Mouse (Mus musculus) embryonic facial prominence, embryonic 15.5 days (tissue): Measurements from ENCODE around the gene Gfm2. TPM values are rescaled to one million over a fixed set of nuclear protein-coding genes. Genes with fewer than 3 reads are reported as not detected.

ENCODE experiments used
- ATAC-seq: fragments of 200-750 bp; cut with Nextera tagmentation; 2 replicates; pipeline ENCODE4 v1.8.0; 2017; ENCODE audit warnings: low read depth, moderate TSS enrichment; ENCODE audit not compliant: insufficient number of reproducible peaks, low FRiP score, low TSS enrichment
- H3K27ac ChIP-seq: fragments of 300-500 bp; sonication (generic); replicated peaks from 2 replicates; pipeline ENCODE4 v1.5.1; 2015; ENCODE audit warnings: mild to moderate bottlenecking, inconsistent platforms
- H3K27me3 ChIP-seq: fragments of 300-500 bp; sonication (generic); 2 replicates; pipeline ENCODE4 v1.6.1; 2015; ENCODE audit warnings: inconsistent platforms
- H3K36me3 ChIP-seq: fragments of 300-500 bp; sonication (generic); 2 replicates; pipeline ENCODE4 v1.6.1; 2015; ENCODE audit warnings: mild to moderate bottlenecking, inconsistent platforms
- H3K4me1 ChIP-seq: fragments of 300-500 bp; sonication (generic); 2 replicates; pipeline ENCODE4 v1.6.1; 2015; ENCODE audit warnings: inconsistent platforms
- H3K4me2 ChIP-seq: fragments of 300-500 bp; sonication (generic); replicated peaks from 2 replicates; pipeline ENCODE4 v1.6.1; 2015; ENCODE audit warnings: mild to moderate bottlenecking, inconsistent platforms
- H3K4me3 ChIP-seq: fragments of 300-500 bp; sonication (generic); replicated peaks from 2 replicates; pipeline ENCODE4 v1.5.1; 2015; ENCODE audit warnings: mild to moderate bottlenecking, inconsistent platforms
- H3K9ac ChIP-seq: fragments of 300-500 bp; sonication (generic); 2 replicates; pipeline ENCODE4 v1.6.1; 2015; ENCODE audit warnings: inconsistent platforms
- H3K9me3 ChIP-seq: fragments of 300-500 bp; sonication (generic); replicated peaks from 2 replicates; pipeline ENCODE4 v1.6.1; 2016; ENCODE audit warnings: inconsistent platforms
- WGBS: fragments of 180-500 bp; shearing (Covaris S2); methylation state at CpG from one replicate; pipeline ENCODE4 v1.1.7; 2015; 5-methylcytosine and 5-hydroxymethylcytosine counted together
- polyA plus RNA-seq: library from polyadenylated mRNA; unstranded; fragments of >200 nt; fragmentation: Nextera tagmentation; extraction: Ambion mirVana; gene quantifications from 2 replicates; pipeline ENCODE4 v1.2.1, GENCODE M21; 2015

Gfm2 gene
- polyA plus RNA-seq, 1 experiment from 2014 or later, result 26.2 TPM

GRCm38 (mm10) chr13:97208112-97208478, 70.4 kb downstream of the Gfm2 start:
- Histone ChIP-seq H3K4me1 (peaks cover 6% of the 10 kb centered on the region; the same call in 1 of the 2 replicates), H3K4me3 (no peak overlapping the region), H3K36me3 (no peaks in the 10 kb centered on the region), H3K4me2 (no peak overlapping the region), H3K27ac (no peak overlapping the region), H3K9me3 (no peaks in the 10 kb centered on the region), H3K9ac (no peak overlapping the region), H3K27me3 (no peaks in the 10 kb centered on the region)
- 46% methylated on average over 7 of the region's 7 CpGs for WGBS
- ATAC-seq, result no peak

- ATAC-seq, result no peak
- whole genome bisulfite sequencing, result 81% methylated on average over 3 of the region's 3 CpGs
- no peaks in the 10 kb centered on the region for H3K36me3 ChIP-seq
- no peak overlapping the region for H3K27ac ChIP-seq
- no peaks in the 10 kb centered on the region for H3K27me3 ChIP-seq
- H3K4me2 ChIP-seq, result no peak overlapping the region
- H3K4me3 ChIP-seq, result no peak overlapping the region
- H3K9me3 ChIP-seq, result no peaks in the 10 kb centered on the region
- no peak overlapping the region for H3K9ac ChIP-seq
- peaks cover 6% of the 10 kb centered on the region; the same call in 1 of the 2 replicates for H3K4me1 ChIP-seq
These were observed 70.8 kb downstream of the Gfm2 start for GRCm38 (mm10) chr13:97208500-97209010.

GRCm38 (mm10) chr13:97214583-97215268, 77.0 kb downstream of the Gfm2 start:
- Histone ChIP-seq H3K36me3 (no peaks in the 10 kb centered on the region), H3K27me3 (no peaks in the 10 kb centered on the region), H3K4me2 (no peak overlapping the region), H3K9me3 (no peaks in the 10 kb centered on the region), H3K27ac (no peak overlapping the region), H3K4me1 (no peaks in the 10 kb centered on the region), H3K4me3 (no peak overlapping the region), H3K9ac (no peak overlapping the region)
- ATAC-seq, result no peak
- 55% methylated on average over 3 of the region's 3 CpGs for WGBS

GRCm38 (mm10) chr13:97215563-97215962, 77.8 kb downstream of the Gfm2 start:
- H3K4me1 ChIP-seq, result no peaks in the 10 kb centered on the region
- WGBS, result 31% methylated on average over 4 of the region's 4 CpGs
- no peaks in the 10 kb centered on the region for H3K27me3 ChIP-seq
- no peak for ATAC-seq
- no peak overlapping the region for H3K9ac ChIP-seq
- H3K36me3 ChIP-seq, result no peaks in the 10 kb centered on the region
- no peaks in the 10 kb centered on the region for H3K9me3 ChIP-seq
- no peak overlapping the region for H3K27ac ChIP-seq
- H3K4me3 ChIP-seq, result no peak overlapping the region
- no peak overlapping the region for H3K4me2 ChIP-seq

- Histone ChIP-seq H3K4me2 (no peak overlapping the region), H3K27me3 (no peaks in the 10 kb centered on the region), H3K36me3 (no peaks in the 10 kb centered on the region), H3K9ac (no peak overlapping the region), H3K27ac (no peak overlapping the region), H3K9me3 (no peaks in the 10 kb centered on the region), H3K4me1 (no peaks in the 10 kb centered on the region), H3K4me3 (no peak overlapping the region)
- 61% methylated on average over 5 of the region's 5 CpGs for WGBS
- no peak for ATAC-seq
These were observed 78.5 kb downstream of the Gfm2 start for GRCm38 (mm10) chr13:97216196-97216595.

- 89% methylated on average over 3 of the region's 3 CpGs for WGBS
- ATAC-seq, result no peak
- H3K27ac ChIP-seq, result no peak overlapping the region
- no peaks in the 10 kb centered on the region for H3K36me3 ChIP-seq
- H3K9ac ChIP-seq, result no peak overlapping the region
- no peaks in the 10 kb centered on the region for H3K27me3 ChIP-seq
- H3K9me3 ChIP-seq, result no peaks in the 10 kb centered on the region
- H3K4me2 ChIP-seq, result no peak overlapping the region
- no peaks in the 10 kb centered on the region for H3K4me1 ChIP-seq
- H3K4me3 ChIP-seq, result no peak overlapping the region
These were observed 82.3 kb downstream of the Gfm2 start for GRCm38 (mm10) chr13:97220022-97220421.

GRCm38 (mm10) chr13:97223856-97224255, 86.1 kb downstream of the Gfm2 start:
- WGBS, result 85% methylated on average over 8 of the region's 8 CpGs
- H3K4me1 ChIP-seq, result no peaks in the 10 kb centered on the region
- no peaks in the 10 kb centered on the region for H3K36me3 ChIP-seq
- no peaks in the 10 kb centered on the region for H3K27me3 ChIP-seq
- H3K9ac ChIP-seq, result no peak overlapping the region
- H3K9me3 ChIP-seq, result 0 out of 2 replicates have a peak, but pooled peaks cover 4% of the 10 kb centered on the region
- no peak overlapping the region for H3K4me3 ChIP-seq
- H3K4me2 ChIP-seq, result no peak overlapping the region
- ATAC-seq, result no peak
- H3K27ac ChIP-seq, result no peak overlapping the region

- Histone ChIP-seq H3K4me2 (no peak overlapping the region), H3K4me3 (no peak overlapping the region), H3K27me3 (no peaks in the 10 kb centered on the region), H3K9ac (no peak overlapping the region), H3K4me1 (no peaks in the 10 kb centered on the region), H3K36me3 (no peaks in the 10 kb centered on the region), H3K27ac (no peak overlapping the region), H3K9me3 (0 out of 2 replicates have a peak, but pooled peaks cover 4% of the 10 kb centered on the region)
- 72% methylated on average over 10 of the region's 10 CpGs for WGBS
- ATAC-seq, result no peak
These were observed 86.7 kb downstream of the Gfm2 start for GRCm38 (mm10) chr13:97224341-97224982.

GRCm38 (mm10) chr13:97225130-97225529, 87.4 kb downstream of the Gfm2 start:
- Histone ChIP-seq H3K36me3 (no peaks in the 10 kb centered on the region), H3K4me1 (no peaks in the 10 kb centered on the region), H3K27me3 (no peaks in the 10 kb centered on the region), H3K4me2 (no peak overlapping the region), H3K9me3 (0 out of 2 replicates have a peak, but pooled peaks cover 4% of the 10 kb centered on the region), H3K27ac (no peak overlapping the region), H3K4me3 (no peak overlapping the region), H3K9ac (no peak overlapping the region)
- 67% methylated on average over 17 of the region's 17 CpGs for WGBS
- no peak for ATAC-seq

- no peak overlapping the region for H3K27ac ChIP-seq
- H3K4me3 ChIP-seq, result no peak overlapping the region
- ATAC-seq, result no peak; the same call in 1 of the 2 replicates
- H3K27me3 ChIP-seq, result no peaks in the 10 kb centered on the region
- H3K36me3 ChIP-seq, result no peaks in the 10 kb centered on the region
- H3K4me2 ChIP-seq, result no peak overlapping the region
- H3K9me3 ChIP-seq, result 0 out of 2 replicates have a peak, but pooled peaks cover 4% of the 10 kb centered on the region
- 91% methylated on average over 3 of the region's 3 CpGs for WGBS
- H3K4me1 ChIP-seq, result no peaks in the 10 kb centered on the region
- no peak overlapping the region for H3K9ac ChIP-seq
These were observed 90.1 kb downstream of the Gfm2 start for GRCm38 (mm10) chr13:97227795-97228194.

GRCm38 (mm10) chr13:97230101-97230500, 92.4 kb downstream of the Gfm2 start:
- no peak overlapping the region for H3K4me3 ChIP-seq
- H3K4me1 ChIP-seq, result peaks cover 13% of the 10 kb centered on the region
- H3K4me2 ChIP-seq, result no peak overlapping the region
- 0 out of 2 replicates have a peak, but pooled peaks cover 4% of the 10 kb centered on the region for H3K9me3 ChIP-seq
- no peak overlapping the region for H3K9ac ChIP-seq
- H3K27ac ChIP-seq, result no peak overlapping the region
- ATAC-seq, result no peak
- no peaks in the 10 kb centered on the region for H3K27me3 ChIP-seq
- H3K36me3 ChIP-seq, result no peaks in the 10 kb centered on the region
- WGBS, result 49% methylated on average over 3 of the region's 3 CpGs
